Mouse (Mus musculus) embryonic facial prominence, embryonic 11.5 days (tissue): ENCODE results near the gene Clcn3. TPM values are rescaled to one million over a fixed set of nuclear protein-coding genes. Genes with fewer than 3 reads are reported as not detected.

Experiments
- ATAC-seq: fragments of 200-750 bp; cut with Nextera tagmentation; replicated peaks from 2 replicates; pipeline ENCODE4 v1.8.0; 2017; ENCODE audit warnings: low read depth; ENCODE audit not compliant: insufficient number of reproducible peaks, low FRiP score, low TSS enrichment
- DNase-seq: peaks from one replicate; pipeline ENCODE4 v3.0.0-alpha.2; 2015; ENCODE audit warnings: low spot score
- H3K27ac ChIP-seq: fragments of 300-500 bp; sonication (generic); replicated peaks from 2 replicates; pipeline ENCODE4 v1.5.1; 2014; ENCODE audit warnings: mild to moderate bottlenecking, low read depth, low read length, control low read depth
- H3K27me3 ChIP-seq: fragments of 300-500 bp; sonication (generic); 2 replicates; pipeline ENCODE4 v1.6.1; 2014; ENCODE audit warnings: mild to moderate bottlenecking, low read length, moderate library complexity, mixed read lengths; ENCODE audit not compliant: control insufficient read depth, insufficient read depth
- H3K36me3 ChIP-seq: fragments of 300-500 bp; sonication (generic); replicated peaks from 2 replicates; pipeline ENCODE4 v1.6.1; 2014; ENCODE audit warnings: low read depth, mild to moderate bottlenecking, low read length, moderate library complexity, mixed read lengths; ENCODE audit not compliant: control insufficient read depth, insufficient read depth
- H3K4me1 ChIP-seq: fragments of 300-500 bp; sonication (generic); 2 replicates; pipeline ENCODE4 v1.6.1; 2014; ENCODE audit warnings: low read length, mixed read lengths; ENCODE audit not compliant: control insufficient read depth, insufficient read depth
- H3K4me2 ChIP-seq: fragments of 300-500 bp; sonication (generic); 2 replicates; pipeline ENCODE4 v1.6.1; 2014; ENCODE audit warnings: low read depth, mild to moderate bottlenecking, control low read depth, low read length, moderate library complexity
- H3K4me3 ChIP-seq: fragments of 300-500 bp; sonication (generic); 2 replicates; pipeline ENCODE4 v1.5.1; 2014; ENCODE audit warnings: low read depth, low read length, control low read depth
- H3K9ac ChIP-seq: fragments of 300-500 bp; sonication (generic); replicated peaks from 2 replicates; pipeline ENCODE4 v1.6.1; 2014; ENCODE audit warnings: mild to moderate bottlenecking, control low read depth, low read length
- H3K9me3 ChIP-seq: fragments of 300-500 bp; sonication (generic); replicated peaks from 2 replicates; pipeline ENCODE4 v1.6.1; 2016; ENCODE audit warnings: mild to moderate bottlenecking, low read length, inconsistent platforms, mixed read lengths; ENCODE audit not compliant: control insufficient read depth
- WGBS: fragments of 180-500 bp; shearing (Covaris S2); extraction: QIAGEN DNeasy Blood & Tissue Kit; methylation state at CpG from one replicate; pipeline ENCODE4 v1.1.7; 2014; 5-methylcytosine and 5-hydroxymethylcytosine counted together
- polyA plus RNA-seq: library from polyadenylated mRNA; unstranded; fragments of >200 nt; fragmentation: Nextera tagmentation; extraction: Ambion mirVana; gene quantifications from 2 replicates; pipeline ENCODE4 v1.2.1, GENCODE M21; 2014

Clcn3 gene
- polyA plus RNA-seq, 1 experiment from 2014 or later = 18.0 TPM

GRCm38 (mm10) chr8:60883419-60884137 lies 99.5 kb downstream of the Clcn3 start:
- no peaks in the 10 kb centered on the region for H3K27me3 ChIP-seq
- no peaks in the 10 kb centered on the region for H3K9me3 ChIP-seq
- H3K4me1 ChIP-seq = no peaks in the 10 kb centered on the region
- H3K36me3 ChIP-seq = no peaks in the 10 kb centered on the region
- H3K9ac ChIP-seq = no peak overlapping the region
- DNase-seq (no peak), ATAC-seq (no peak)
- H3K27ac ChIP-seq = no peak overlapping the region
- no peak overlapping the region for H3K4me2 ChIP-seq
- 80% methylated on average over 4 of the region's 4 CpGs for WGBS
- H3K4me3 ChIP-seq = no peak overlapping the region

DNA sequence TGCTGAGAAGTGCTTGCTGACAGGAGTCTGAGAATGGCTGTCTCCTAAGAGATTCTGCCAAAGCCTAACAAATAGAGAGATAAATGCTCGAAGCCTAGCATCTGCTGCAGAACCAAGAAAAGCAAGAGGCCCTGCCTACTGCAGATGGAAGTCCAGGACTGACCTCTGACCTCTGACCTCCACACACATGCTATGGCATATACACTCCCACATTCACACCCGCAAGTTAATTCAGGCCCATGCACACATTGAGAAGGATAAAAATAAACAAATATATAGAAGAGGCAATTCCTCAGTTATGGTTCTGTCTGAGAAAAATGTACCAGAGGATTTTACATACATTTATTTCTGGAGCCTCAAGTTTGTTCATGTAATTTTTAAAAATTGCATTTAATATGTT lies 104.5 kb downstream of the Clcn3 start:
- no peaks in the 10 kb centered on the region for H3K27me3 ChIP-seq
- H3K4me1 ChIP-seq = no peaks in the 10 kb centered on the region
- 53% methylated on average over 2 of the region's 2 CpGs for WGBS
- DNase-seq = no peak
- ATAC-seq = no peak
- no peak overlapping the region for H3K27ac ChIP-seq
- H3K9me3 ChIP-seq = no peaks in the 10 kb centered on the region
- H3K4me2 ChIP-seq = no peak overlapping the region
- H3K36me3 ChIP-seq = no peaks in the 10 kb centered on the region
- no peak overlapping the region for H3K9ac ChIP-seq
- H3K4me3 ChIP-seq = no peak overlapping the region

- ATAC-seq (no peak), DNase-seq (no peak)
- Histone ChIP-seq H3K4me3 (no peak overlapping the region), H3K9me3 (no peaks in the 10 kb centered on the region), H3K27ac (no peak overlapping the region), H3K4me2 (no peak overlapping the region), H3K4me1 (no peaks in the 10 kb centered on the region), H3K9ac (no peak overlapping the region), H3K36me3 (no peaks in the 10 kb centered on the region), H3K27me3 (no peaks in the 10 kb centered on the region)
- WGBS = 84% methylated on average over 13 of the region's 13 CpGs
Measured at GRCm38 (mm10) chr8:60870231-60871193, 112.6 kb downstream of the Clcn3 start.

- no peak overlapping the region for H3K4me2 ChIP-seq
- no peak overlapping the region for H3K9ac ChIP-seq
- no peak overlapping the region for H3K27ac ChIP-seq
- DNase-seq (no peak), ATAC-seq (no peak)
- no peak overlapping the region for H3K4me3 ChIP-seq
- no peaks in the 10 kb centered on the region for H3K9me3 ChIP-seq
- H3K36me3 ChIP-seq = no peaks in the 10 kb centered on the region
- no peaks in the 10 kb centered on the region for H3K27me3 ChIP-seq
- no peaks in the 10 kb centered on the region for H3K4me1 ChIP-seq
- WGBS = 81% methylated on average over 2 of the region's 2 CpGs
Measured at GRCm38 (mm10) chr8:60869761-60870160, 113.3 kb downstream of the Clcn3 start.

DNA sequence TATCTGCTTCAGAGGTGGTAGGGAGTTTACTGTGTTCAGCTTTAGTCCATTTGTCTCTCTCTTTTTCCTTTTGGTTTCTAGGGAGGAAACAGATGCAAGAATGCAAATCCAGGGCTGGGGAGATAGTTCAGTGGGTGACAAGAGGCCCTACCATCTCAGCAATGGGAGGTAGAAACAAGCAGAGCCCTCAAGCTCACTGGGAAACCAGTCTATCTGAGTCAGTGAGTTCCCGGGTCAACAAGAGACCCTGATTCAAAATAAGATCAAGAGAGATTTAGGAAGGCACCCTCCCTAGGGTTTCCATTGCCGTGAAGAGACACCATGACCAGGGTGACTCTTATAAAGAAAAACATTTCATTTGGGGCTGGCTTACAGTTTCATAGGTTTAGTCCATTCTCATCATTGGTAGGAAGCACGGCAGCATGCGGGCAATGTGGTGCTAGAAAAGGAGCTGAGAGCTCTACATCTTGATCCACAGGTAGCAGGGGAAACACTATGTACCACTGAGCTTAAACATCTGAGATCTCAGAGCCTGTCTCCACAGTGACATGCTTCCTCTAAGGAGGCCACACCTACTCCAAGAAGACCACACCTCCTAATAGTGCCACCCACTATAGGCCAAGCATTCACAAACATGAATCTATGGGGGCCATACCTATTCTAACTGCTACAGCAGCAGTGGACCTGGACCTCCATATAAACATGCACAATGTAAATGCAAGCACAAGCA lies 114.7 kb downstream of the Clcn3 start:
- no peak overlapping the region for H3K4me2 ChIP-seq
- WGBS = 86% methylated on average over 4 of the region's 4 CpGs

GRCm38 (mm10) chr8:60867468-60868115 lies 115.5 kb downstream of the Clcn3 start:
- Histone ChIP-seq H3K4me2 (no peak overlapping the region), H3K36me3 (no peaks in the 10 kb centered on the region), H3K27ac (no peak overlapping the region), H3K4me3 (no peak overlapping the region), H3K27me3 (no peaks in the 10 kb centered on the region), H3K9me3 (no peaks in the 10 kb centered on the region), H3K9ac (no peak overlapping the region), H3K4me1 (no peaks in the 10 kb centered on the region)
- no peak for ATAC-seq
- no peak for DNase-seq
- 83% methylated on average over 4 of the region's 4 CpGs for WGBS

More for the DNA sequence above, 114.7 kb downstream of the Clcn3 start:
- DNase-seq = no peak
- Histone ChIP-seq H3K27me3 (no peaks in the 10 kb centered on the region), H3K27ac (no peak overlapping the region), H3K4me3 (no peak overlapping the region), H3K9ac (no peak overlapping the region), H3K9me3 (no peaks in the 10 kb centered on the region), H3K4me1 (no peaks in the 10 kb centered on the region), H3K36me3 (no peaks in the 10 kb centered on the region)
- no peak for ATAC-seq

DNA sequence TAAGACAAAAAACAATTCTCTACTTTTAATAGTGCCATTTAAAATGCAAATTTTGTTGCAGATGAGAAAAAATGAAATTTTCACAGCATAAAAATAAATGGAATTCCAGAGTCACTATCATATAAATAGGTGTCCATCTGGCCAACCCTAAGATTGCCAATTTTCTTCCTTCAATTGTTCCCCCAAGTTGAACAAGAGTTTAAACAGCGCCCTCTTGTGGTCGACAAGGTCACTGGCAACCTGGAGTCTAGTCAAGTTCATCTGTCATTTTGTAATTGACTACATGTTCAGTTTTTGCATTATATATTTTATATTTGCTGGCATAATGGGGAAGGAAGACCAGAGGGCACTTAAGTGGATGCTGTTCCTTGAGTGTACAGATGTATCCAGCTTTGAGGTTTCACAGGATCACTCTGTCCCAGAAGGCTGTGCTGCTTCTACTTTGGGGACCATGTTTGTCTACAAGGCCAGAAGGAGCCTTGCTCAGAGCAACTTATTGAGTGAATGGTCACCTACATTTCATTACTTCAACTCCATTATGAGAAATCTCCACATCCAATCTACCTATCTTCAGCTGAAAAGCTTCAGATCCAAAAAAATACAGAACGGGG lies 117.5 kb downstream of the Clcn3 start:
- 33% methylated on average over 3 of the region's 3 CpGs for WGBS
- H3K4me2 ChIP-seq = no peak overlapping the region
- H3K9me3 ChIP-seq = no peaks in the 10 kb centered on the region
- H3K36me3 ChIP-seq = no peaks in the 10 kb centered on the region
- H3K9ac ChIP-seq = no peak overlapping the region
- H3K4me3 ChIP-seq = no peak overlapping the region
- H3K4me1 ChIP-seq = no peaks in the 10 kb centered on the region
- DNase-seq (peak; percentile 86), ATAC-seq (no peak)
- H3K27me3 ChIP-seq = no peaks in the 10 kb centered on the region
- no peak overlapping the region for H3K27ac ChIP-seq
